Mouse (Mus musculus) lung, embryonic 15.5 days (tissue): ENCODE data around the gene Gna15. TPM values are rescaled to one million over a fixed set of nuclear protein-coding genes. Genes with fewer than 3 reads are reported as not detected.
A peak's percentile ranks its signal among the peaks of the same experiment; 100 is the strongest.

ENCODE experiments used
- ATAC-seq: fragments of 200-750 bp; cut with Nextera tagmentation; 2 replicates; pipeline ENCODE4 v1.8.0; 2017; ENCODE audit warnings: moderate number of reproducible peaks, borderline replicate concordance; ENCODE audit not compliant: low FRiP score, low TSS enrichment; ENCODE audit errors: extremely low read depth
- H3K27ac ChIP-seq: fragments of 300-500 bp; sonication (generic); 2 replicates; pipeline ENCODE4 v1.5.1; 2015; ENCODE audit warnings: moderate library complexity, mild to moderate bottlenecking, inconsistent platforms
- H3K27me3 ChIP-seq: fragments of 300-500 bp; sonication (generic); 2 replicates; pipeline ENCODE4 v1.6.1; 2015; ENCODE audit warnings: inconsistent platforms
- H3K36me3 ChIP-seq: fragments of 300-500 bp; sonication (generic); 2 replicates; pipeline ENCODE4 v1.6.1; 2015; ENCODE audit warnings: inconsistent platforms
- H3K4me1 ChIP-seq: fragments of 300-500 bp; sonication (generic); 2 replicates; pipeline ENCODE4 v1.6.1; 2015; ENCODE audit warnings: inconsistent platforms
- H3K4me2 ChIP-seq: fragments of 300-500 bp; sonication (generic); 2 replicates; pipeline ENCODE4 v1.6.1; 2015; ENCODE audit warnings: inconsistent platforms, mild to moderate bottlenecking, moderate library complexity
- H3K4me3 ChIP-seq: fragments of 300-500 bp; sonication (generic); 2 replicates; pipeline ENCODE4 v1.5.1; 2015; ENCODE audit warnings: mild to moderate bottlenecking, inconsistent platforms
- H3K9ac ChIP-seq: fragments of 300-500 bp; sonication (generic); 2 replicates; pipeline ENCODE4 v1.6.1; 2015; ENCODE audit warnings: inconsistent platforms
- H3K9me3 ChIP-seq: fragments of 300-500 bp; sonication (generic); 2 replicates; pipeline ENCODE4 v1.6.1; 2016; ENCODE audit warnings: inconsistent platforms
- WGBS: fragments of 180-500 bp; shearing (Covaris S2); methylation state at CpG from one replicate; pipeline ENCODE4 v1.1.7; 2015; 5-methylcytosine and 5-hydroxymethylcytosine counted together
- polyA plus RNA-seq: library from polyadenylated mRNA; unstranded; fragments of >200 nt; fragmentation: Nextera tagmentation; extraction: Ambion mirVana; gene quantifications from 2 replicates; pipeline ENCODE4 v1.2.1, GENCODE M21; 2015

Gene Gna15
- polyA plus RNA-seq, 1 experiment from 2014 or later = 1.7 TPM

DNA sequence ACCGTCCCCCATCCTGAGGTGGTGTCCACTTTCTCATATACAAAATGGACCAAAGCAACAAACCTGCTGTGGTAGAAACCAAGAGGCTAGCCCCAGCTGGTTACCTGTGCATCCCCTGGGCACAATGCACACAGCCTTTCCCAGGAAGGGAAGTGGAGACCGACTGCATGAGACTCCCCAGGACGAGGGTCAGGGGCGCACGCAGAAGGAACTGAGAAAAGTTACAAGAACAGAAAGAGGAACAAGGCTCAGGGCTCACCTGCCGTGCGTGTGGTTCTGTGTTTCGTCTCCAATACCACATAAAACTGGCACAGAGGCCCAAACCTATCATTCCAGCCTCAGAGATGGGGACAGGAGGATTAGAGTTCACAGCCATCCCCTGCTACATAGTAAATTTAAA is 6.8 kb downstream of the Gna15 start:
- Histone ChIP-seq H3K4me3 (no peak overlapping the region), H3K4me1 (no peaks in the 10 kb centered on the region)

DNA sequence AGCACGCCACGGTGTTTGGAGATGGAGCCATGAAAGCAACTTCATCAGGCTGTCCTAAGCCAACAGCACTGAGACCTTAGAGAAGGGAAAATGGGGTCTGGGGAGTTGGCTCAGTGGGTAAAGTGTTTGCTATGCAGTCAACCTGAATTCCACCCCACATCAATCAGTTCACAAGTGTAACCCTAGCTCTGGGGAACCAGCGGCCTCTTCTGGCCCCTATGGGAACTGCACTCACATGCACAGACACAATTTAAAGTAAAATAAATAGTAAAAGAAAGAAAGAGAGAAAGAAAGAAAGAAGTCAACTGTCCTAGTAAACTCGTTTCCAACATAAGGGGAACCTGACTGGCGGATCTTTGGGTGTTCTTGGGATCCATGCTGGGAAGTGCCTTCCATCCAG is 10.2 kb downstream of the Gna15 start:
- Histone ChIP-seq H3K36me3 (no peaks in the 10 kb centered on the region), H3K4me2 (no peak overlapping the region), H3K27ac (no peak overlapping the region), H3K4me1 (no peaks in the 10 kb centered on the region), H3K9me3 (no peaks in the 10 kb centered on the region), H3K27me3 (0 out of 2 replicates have a peak, but pooled peaks cover 11% of the 10 kb centered on the region), H3K9ac (no peak overlapping the region), H3K4me3 (no peak overlapping the region)
- no peak for ATAC-seq
- 75% methylated on average over 5 of the region's 5 CpGs for WGBS

More for the DNA sequence above, 6.8 kb downstream of the Gna15 start:
- no peak overlapping the region for H3K27ac ChIP-seq
- H3K27me3 ChIP-seq = no peaks in the 10 kb centered on the region
- H3K9ac ChIP-seq = no peak overlapping the region
- no peak overlapping the region for H3K4me2 ChIP-seq
- 81% methylated on average over 8 of the region's 8 CpGs for WGBS
- no peaks in the 10 kb centered on the region for H3K36me3 ChIP-seq
- ATAC-seq = no peak
- H3K9me3 ChIP-seq = no peaks in the 10 kb centered on the region

GRCm38 (mm10) chr10:81510246-81510810 is 13.7 kb downstream of the Gna15 start:
- no peak overlapping the region for H3K27ac ChIP-seq
- WGBS = 66% methylated on average over 14 of the region's 14 CpGs
- no peaks in the 10 kb centered on the region for H3K9me3 ChIP-seq
- no peak overlapping the region for H3K4me2 ChIP-seq
- no peak overlapping the region for H3K4me3 ChIP-seq
- no peaks in the 10 kb centered on the region for H3K36me3 ChIP-seq
- H3K4me1 ChIP-seq = no peaks in the 10 kb centered on the region
- H3K9ac ChIP-seq = no peak overlapping the region
- no peak for ATAC-seq
- H3K27me3 ChIP-seq = 0 out of 2 replicates have a peak, but pooled peaks cover 11% of the 10 kb centered on the region

- H3K4me2 ChIP-seq = no peak overlapping the region
- no peak for ATAC-seq
- H3K9me3 ChIP-seq = no peaks in the 10 kb centered on the region
- no peaks in the 10 kb centered on the region for H3K36me3 ChIP-seq
- H3K4me1 ChIP-seq = peaks cover under 1% of the 10 kb centered on the region
- H3K4me3 ChIP-seq = no peak overlapping the region
- no peak overlapping the region for H3K9ac ChIP-seq
- 0 out of 2 replicates have a peak, but pooled peaks cover 11% of the 10 kb centered on the region for H3K27me3 ChIP-seq
- 61% methylated on average over 13 of the region's 13 CpGs for WGBS
- no peak overlapping the region for H3K27ac ChIP-seq
Observed at GRCm38 (mm10) chr10:81507691-81508489, 16.1 kb downstream of the Gna15 start.

- Histone ChIP-seq H3K27ac (no peak overlapping the region), H3K27me3 (0 out of 2 replicates have a peak, but pooled peaks cover 11% of the 10 kb centered on the region), H3K4me2 (no peak overlapping the region), H3K9me3 (no peaks in the 10 kb centered on the region), H3K4me1 (peaks cover 3% of the 10 kb centered on the region), H3K4me3 (no peak overlapping the region), H3K36me3 (no peaks in the 10 kb centered on the region), H3K9ac (no peak overlapping the region)
- no peak for ATAC-seq
- WGBS = 22% methylated on average over 6 of the region's 6 CpGs
Observed at GRCm38 (mm10) chr10:81507095-81507494, 16.9 kb downstream of the Gna15 start.

GRCm38 (mm10) chr10:81505016-81505664 is 18.9 kb downstream of the Gna15 start:
- H3K9me3 ChIP-seq = no peaks in the 10 kb centered on the region
- H3K9ac ChIP-seq = no peak overlapping the region
- H3K4me2 ChIP-seq = no peak overlapping the region
- H3K4me3 ChIP-seq = no peak overlapping the region
- H3K36me3 ChIP-seq = no peaks in the 10 kb centered on the region
- H3K4me1 ChIP-seq = peaks cover 3% of the 10 kb centered on the region
- WGBS = 58% methylated on average over 15 of the region's 15 CpGs
- H3K27me3 ChIP-seq = no peaks in the 10 kb centered on the region
- no peak for ATAC-seq
- no peak overlapping the region for H3K27ac ChIP-seq

DNA sequence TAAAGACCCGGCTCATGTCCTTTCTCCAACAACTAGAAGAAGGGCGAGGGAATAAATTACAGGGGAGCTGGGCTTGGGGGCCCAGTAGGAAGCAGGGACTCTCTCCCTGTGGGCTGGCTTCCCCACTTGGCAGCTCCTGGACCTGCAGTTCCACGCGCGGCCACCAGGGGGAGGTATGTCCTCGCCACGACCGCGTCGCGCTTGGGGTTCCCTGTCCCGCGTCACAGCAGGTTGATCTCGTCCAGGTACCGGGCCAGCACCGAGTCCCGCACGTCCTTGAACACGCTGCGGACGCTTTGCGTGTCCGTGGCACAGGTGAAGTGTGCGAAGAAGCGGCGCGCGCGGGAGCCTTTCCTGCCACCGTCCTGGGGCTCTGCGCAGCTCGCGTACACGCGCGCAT is 21.4 kb downstream of the Gna15 start:
- H3K9ac ChIP-seq = peak overlapping the region; percentile 25; the same call in 1 of the 2 replicates
- peak overlapping the region; percentile 65 for H3K4me2 ChIP-seq
- H3K4me1 ChIP-seq = peaks cover 8% of the 10 kb centered on the region
- H3K36me3 ChIP-seq = no peaks in the 10 kb centered on the region
- H3K27me3 ChIP-seq = no peaks in the 10 kb centered on the region
- H3K4me3 ChIP-seq = peak overlapping the region; percentile 28
- 6% methylated on average over 27 of the region's 36 CpGs for WGBS
- no peak overlapping the region for H3K27ac ChIP-seq
- H3K9me3 ChIP-seq = no peaks in the 10 kb centered on the region
- no peak for ATAC-seq

DNA sequence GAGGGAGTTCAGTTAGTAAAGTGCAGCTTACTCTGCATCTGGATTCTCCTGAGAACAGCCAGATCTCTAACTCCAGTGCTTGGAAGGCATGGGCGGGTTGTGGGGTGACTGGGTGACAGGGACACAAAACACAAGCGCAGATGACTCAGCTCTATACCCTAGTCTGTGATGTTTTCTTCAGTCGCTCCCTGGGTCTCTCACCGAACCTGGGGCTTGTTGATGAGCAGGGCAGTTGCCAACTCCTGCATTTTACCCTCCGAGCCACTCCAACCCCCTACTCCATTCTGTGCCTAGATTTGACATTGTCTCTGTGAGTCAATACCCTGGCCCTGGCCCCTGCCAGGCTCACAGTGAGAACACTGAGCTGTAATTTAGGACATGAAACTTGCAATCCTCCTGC is 22.2 kb downstream of the Gna15 start:
- Histone ChIP-seq H3K4me2 (no peak overlapping the region), H3K36me3 (no peaks in the 10 kb centered on the region), H3K9me3 (no peaks in the 10 kb centered on the region), H3K27me3 (no peaks in the 10 kb centered on the region), H3K9ac (no peak overlapping the region), H3K4me1 (peaks cover 14% of the 10 kb centered on the region), H3K27ac (no peak overlapping the region), H3K4me3 (no peak overlapping the region)
- no peak for ATAC-seq
- 77% methylated on average over 5 of the region's 5 CpGs for WGBS

DNA sequence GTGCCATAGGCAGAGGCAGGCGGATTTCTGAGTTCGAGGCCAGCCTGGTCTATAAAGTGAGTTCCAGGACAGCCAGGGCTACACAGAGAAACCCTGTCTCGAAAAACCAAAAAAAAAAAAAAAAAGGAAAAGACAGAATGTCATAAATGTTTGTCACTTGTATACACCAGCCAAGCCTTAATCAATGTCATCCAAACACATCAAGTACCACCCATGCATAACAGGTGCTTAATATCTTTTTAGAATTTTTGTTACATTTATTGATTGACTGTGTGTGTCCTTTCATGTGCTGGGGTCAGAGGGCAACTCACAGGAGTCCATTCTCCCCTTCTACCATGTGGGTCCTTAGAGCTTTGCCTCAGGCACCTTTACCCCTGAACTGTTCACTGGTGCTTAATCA is 24.0 kb downstream of the Gna15 start, which contains the start of gene S1pr4:
Gene S1pr4 (minus strand): TSS at position 101 of the 400 bp plus-strand sequence.
- Histone ChIP-seq H3K4me1 (peaks cover 21% of the 10 kb centered on the region), H3K4me3 (peak within 1 kb of the TSS; percentile 12; the same call in 1 of the 2 replicates), H3K27me3 (no peaks in the 10 kb centered on the region), H3K9ac (no peak within 1 kb of the TSS), H3K36me3 (no peaks in the 10 kb centered on the region), H3K9me3 (no peaks in the 10 kb centered on the region), H3K4me2 (peak within 1 kb of the TSS; percentile 33), H3K27ac (no peak within 1 kb of the TSS; the same call in 1 of the 2 replicates)
- no peak for ATAC-seq
- 71% methylated on average over 3 of the region's 3 CpGs for WGBS

DNA sequence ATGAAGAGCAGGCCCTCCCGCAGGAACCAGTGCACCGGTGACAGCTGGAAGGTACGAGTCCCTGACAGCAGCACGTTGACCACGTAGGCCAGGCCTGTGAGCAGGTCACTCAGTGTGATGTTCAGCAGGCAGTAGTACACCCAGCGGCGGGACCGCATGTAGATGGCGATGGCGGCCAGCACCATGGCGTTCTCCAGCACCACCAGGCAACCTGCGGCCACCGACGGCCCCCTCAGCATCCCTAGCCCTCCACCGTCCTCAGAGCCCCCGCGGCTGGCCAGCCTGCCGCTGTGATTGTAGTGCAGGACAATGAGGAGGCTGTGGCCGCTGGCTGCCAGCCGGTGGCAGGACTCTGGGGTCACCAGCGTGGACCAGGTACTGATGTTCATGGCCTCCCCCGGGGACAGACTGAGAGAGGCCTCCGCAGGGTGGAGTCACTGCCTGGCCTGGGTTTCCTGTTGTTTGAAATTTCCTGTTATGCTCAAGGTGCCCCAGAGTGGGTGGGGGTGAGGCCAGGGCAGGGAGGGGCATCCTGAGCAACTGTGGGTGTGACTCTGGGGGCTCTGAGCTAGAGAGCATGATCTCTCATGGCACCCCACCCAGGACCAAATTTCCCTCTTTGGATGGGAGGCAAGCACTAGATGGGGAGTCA is 24.6 kb downstream of the Gna15 start:
- no peaks in the 10 kb centered on the region for H3K9me3 ChIP-seq
- no peak for ATAC-seq
- 72% methylated on average over 23 of the region's 23 CpGs for WGBS
- peaks cover 27% of the 10 kb centered on the region for H3K4me1 ChIP-seq
- H3K4me3 ChIP-seq = peak overlapping the region; percentile 12; the same call in 1 of the 2 replicates
- no peaks in the 10 kb centered on the region for H3K36me3 ChIP-seq
- no peak overlapping the region; the same call in 1 of the 2 replicates for H3K27ac ChIP-seq
- H3K27me3 ChIP-seq = no peaks in the 10 kb centered on the region
- peak overlapping the region; percentile 33 for H3K4me2 ChIP-seq
- H3K9ac ChIP-seq = no peak overlapping the region
